Mouse (Mus musculus): ENCODE measurements around the gene Lrrc8b.

GRCm38 (mm10) chr5:105418364-105418763 lies 2.8 kb downstream of the Lrrc8b start:
- TF ChIP-seq EP300 (optimal IDR thresholded peaks at IDR 0.05) (no peak), CTCF (IDR thresholded peaks at IDR 0.05; ENCODE audit: low read depth) (no peak)

Measured in stomach, postnatal 0 days (tissue).